Mouse (Mus musculus): ENCODE measurements around the gene Nhlrc1. TPM values are rescaled to one million over a fixed set of nuclear protein-coding genes. Genes with fewer than 3 reads are reported as not detected.

The Nhlrc1 gene
- polyA plus RNA-seq, 1 experiment from 2014 or later, result 3.1 TPM

- H3K4me3 ChIP-seq (ENCODE audit: low read depth, low read length), result no peak overlapping the region
- no peaks in the 10 kb centered on the region for H3K27me3 ChIP-seq (ENCODE audit: control insufficient read depth, insufficient read depth, low read length)
- 77% methylated on average over 7 of the region's 7 CpGs for WGBS
- H3K9ac ChIP-seq (replicated peaks; ENCODE audit: low read depth, low read length), result no peak overlapping the region
- no peak overlapping the region for H3K4me2 ChIP-seq (replicated peaks; ENCODE audit: low read depth, low read length)
- no peaks in the 10 kb centered on the region for H3K36me3 ChIP-seq (ENCODE audit: control insufficient read depth, insufficient read depth, low read length)
- no peak for ATAC-seq (ENCODE audit: insufficient number of reproducible peaks, insufficient read depth, low FRiP score, low read depth)
- H3K4me1 ChIP-seq (ENCODE audit: control insufficient read depth, insufficient read depth, low read length), result no peaks in the 10 kb centered on the region
- H3K27ac ChIP-seq (ENCODE audit: low read length), result no peak overlapping the region
- no peaks in the 10 kb centered on the region for H3K9me3 ChIP-seq (ENCODE audit: control insufficient read depth, low read depth, low read length)
These were observed 22.0 kb downstream of the Nhlrc1 start for GRCm38 (mm10) chr13:46992516-46993273.

- Histone ChIP-seq H3K4me2 (replicated peaks; ENCODE audit: low read depth, low read length) (no peak overlapping the region), H3K4me3 (ENCODE audit: low read depth, low read length) (no peak overlapping the region), H3K9ac (replicated peaks; ENCODE audit: low read depth, low read length) (no peak overlapping the region), H3K9me3 (ENCODE audit: control insufficient read depth, low read depth, low read length) (no peaks in the 10 kb centered on the region), H3K36me3 (ENCODE audit: control insufficient read depth, insufficient read depth, low read length) (no peaks in the 10 kb centered on the region), H3K27me3 (ENCODE audit: control insufficient read depth, insufficient read depth, low read length) (no peaks in the 10 kb centered on the region), H3K4me1 (ENCODE audit: control insufficient read depth, insufficient read depth, low read length) (no peaks in the 10 kb centered on the region), H3K27ac (ENCODE audit: low read length) (no peak overlapping the region)
- whole genome bisulfite sequencing, result 25% methylated on average over 4 of the region's 4 CpGs
- ATAC-seq (ENCODE audit: insufficient number of reproducible peaks, insufficient read depth, low FRiP score, low read depth), result no peak
These were observed 24.2 kb downstream of the Nhlrc1 start for GRCm38 (mm10) chr13:46990376-46991011.

- 78% methylated on average over 8 of the region's 8 CpGs for WGBS
- no peaks in the 10 kb centered on the region for H3K36me3 ChIP-seq (ENCODE audit: control insufficient read depth, insufficient read depth, low read length)
- no peaks in the 10 kb centered on the region for H3K27me3 ChIP-seq (ENCODE audit: control insufficient read depth, insufficient read depth, low read length)
- H3K4me1 ChIP-seq (ENCODE audit: control insufficient read depth, insufficient read depth, low read length), result no peaks in the 10 kb centered on the region
- no peak overlapping the region for H3K4me3 ChIP-seq (ENCODE audit: low read depth, low read length)
- no peak overlapping the region for H3K4me2 ChIP-seq (replicated peaks; ENCODE audit: low read depth, low read length)
- H3K27ac ChIP-seq (ENCODE audit: low read length), result no peak overlapping the region
- ATAC-seq (ENCODE audit: insufficient number of reproducible peaks, insufficient read depth, low FRiP score, low read depth), result no peak
- no peak overlapping the region for H3K9ac ChIP-seq (replicated peaks; ENCODE audit: low read depth, low read length)
- no peaks in the 10 kb centered on the region for H3K9me3 ChIP-seq (ENCODE audit: control insufficient read depth, low read depth, low read length)
These were observed 26.7 kb downstream of the Nhlrc1 start for GRCm38 (mm10) chr13:46987941-46988340.

GRCm38 (mm10) chr13:46986208-46986607, 28.4 kb downstream of the Nhlrc1 start:
- H3K9ac ChIP-seq (replicated peaks; ENCODE audit: low read depth, low read length), result no peak overlapping the region
- H3K4me3 ChIP-seq (ENCODE audit: low read depth, low read length), result no peak overlapping the region
- H3K4me2 ChIP-seq (replicated peaks; ENCODE audit: low read depth, low read length), result no peak overlapping the region
- no peaks in the 10 kb centered on the region for H3K27me3 ChIP-seq (ENCODE audit: control insufficient read depth, insufficient read depth, low read length)
- no peaks in the 10 kb centered on the region for H3K36me3 ChIP-seq (ENCODE audit: control insufficient read depth, insufficient read depth, low read length)
- no peaks in the 10 kb centered on the region for H3K9me3 ChIP-seq (ENCODE audit: control insufficient read depth, low read depth, low read length)
- no peaks in the 10 kb centered on the region for H3K4me1 ChIP-seq (ENCODE audit: control insufficient read depth, insufficient read depth, low read length)
- WGBS, result 57% methylated on average over 6 of the region's 6 CpGs
- H3K27ac ChIP-seq (ENCODE audit: low read length), result no peak overlapping the region
- no peak for ATAC-seq (ENCODE audit: insufficient number of reproducible peaks, insufficient read depth, low FRiP score, low read depth)

GRCm38 (mm10) chr13:46983878-46984277, 30.8 kb downstream of the Nhlrc1 start:
- Histone ChIP-seq H3K4me2 (replicated peaks; ENCODE audit: low read depth, low read length) (no peak overlapping the region), H3K4me3 (ENCODE audit: low read depth, low read length) (no peak overlapping the region), H3K9me3 (ENCODE audit: control insufficient read depth, low read depth, low read length) (no peaks in the 10 kb centered on the region), H3K9ac (replicated peaks; ENCODE audit: low read depth, low read length) (no peak overlapping the region), H3K36me3 (ENCODE audit: control insufficient read depth, insufficient read depth, low read length) (no peaks in the 10 kb centered on the region), H3K4me1 (ENCODE audit: control insufficient read depth, insufficient read depth, low read length) (no peaks in the 10 kb centered on the region), H3K27ac (ENCODE audit: low read length) (no peak overlapping the region), H3K27me3 (ENCODE audit: control insufficient read depth, insufficient read depth, low read length) (no peaks in the 10 kb centered on the region)
- no peak for ATAC-seq (ENCODE audit: insufficient number of reproducible peaks, insufficient read depth, low FRiP score, low read depth)
- 92% methylated on average over 2 of the region's 2 CpGs for WGBS

- H3K27me3 ChIP-seq (ENCODE audit: control insufficient read depth, insufficient read depth, low read length), result no peaks in the 10 kb centered on the region
- no peaks in the 10 kb centered on the region for H3K4me1 ChIP-seq (ENCODE audit: control insufficient read depth, insufficient read depth, low read length)
- no peak overlapping the region for H3K9ac ChIP-seq (replicated peaks; ENCODE audit: low read depth, low read length)
- no peak overlapping the region for H3K4me3 ChIP-seq (ENCODE audit: low read depth, low read length)
- no peak for ATAC-seq (ENCODE audit: insufficient number of reproducible peaks, insufficient read depth, low FRiP score, low read depth)
- WGBS, result 42% methylated on average over 13 of the region's 13 CpGs
- H3K4me2 ChIP-seq (replicated peaks; ENCODE audit: low read depth, low read length), result no peak overlapping the region
- no peak overlapping the region for H3K27ac ChIP-seq (ENCODE audit: low read length)
- no peaks in the 10 kb centered on the region for H3K9me3 ChIP-seq (ENCODE audit: control insufficient read depth, low read depth, low read length)
- H3K36me3 ChIP-seq (ENCODE audit: control insufficient read depth, insufficient read depth, low read length), result no peaks in the 10 kb centered on the region
These were observed 34.7 kb downstream of the Nhlrc1 start for GRCm38 (mm10) chr13:46979836-46980490.

GRCm38 (mm10) chr13:46976532-46976931, 38.1 kb downstream of the Nhlrc1 start:
- H3K9ac ChIP-seq (replicated peaks; ENCODE audit: low read depth, low read length), result no peak overlapping the region
- H3K27me3 ChIP-seq (ENCODE audit: control insufficient read depth, insufficient read depth, low read length), result no peaks in the 10 kb centered on the region
- H3K4me2 ChIP-seq (replicated peaks; ENCODE audit: low read depth, low read length), result no peak overlapping the region
- ATAC-seq (ENCODE audit: insufficient number of reproducible peaks, insufficient read depth, low FRiP score, low read depth), result no peak
- no peak overlapping the region for H3K27ac ChIP-seq (ENCODE audit: low read length)
- H3K4me1 ChIP-seq (ENCODE audit: control insufficient read depth, insufficient read depth, low read length), result no peaks in the 10 kb centered on the region
- H3K4me3 ChIP-seq (ENCODE audit: low read depth, low read length), result no peak overlapping the region
- WGBS, result 86% methylated on average over 7 of the region's 7 CpGs
- H3K9me3 ChIP-seq (ENCODE audit: control insufficient read depth, low read depth, low read length), result no peaks in the 10 kb centered on the region
- no peaks in the 10 kb centered on the region for H3K36me3 ChIP-seq (ENCODE audit: control insufficient read depth, insufficient read depth, low read length)

GRCm38 (mm10) chr13:46975930-46976329, 38.7 kb downstream of the Nhlrc1 start:
- Histone ChIP-seq H3K27me3 (ENCODE audit: control insufficient read depth, insufficient read depth, low read length) (no peaks in the 10 kb centered on the region), H3K9ac (replicated peaks; ENCODE audit: low read depth, low read length) (no peak overlapping the region), H3K4me1 (ENCODE audit: control insufficient read depth, insufficient read depth, low read length) (no peaks in the 10 kb centered on the region), H3K27ac (ENCODE audit: low read length) (no peak overlapping the region), H3K36me3 (ENCODE audit: control insufficient read depth, insufficient read depth, low read length) (no peaks in the 10 kb centered on the region), H3K9me3 (ENCODE audit: control insufficient read depth, low read depth, low read length) (no peaks in the 10 kb centered on the region), H3K4me3 (ENCODE audit: low read depth, low read length) (no peak overlapping the region), H3K4me2 (replicated peaks; ENCODE audit: low read depth, low read length) (no peak overlapping the region)
- WGBS, result 29% methylated on average over 4 of the region's 4 CpGs
- no peak for ATAC-seq (ENCODE audit: insufficient number of reproducible peaks, insufficient read depth, low FRiP score, low read depth)

Data from stomach, embryonic 14.5 days (tissue).